Mouse (Mus musculus) retina, embryonic 14.5 days (tissue): ENCODE measurements around the gene Bcl9.

Experiments used
- DNase-seq: peaks from one replicate; pipeline ENCODE4 v3.0.0-alpha.2; 2015; ENCODE audit warnings: low spot score

Gene Bcl9

GRCm38 (mm10) chr3:97297553-97298432 is at the start of gene Bcl9:
Gene Bcl9, minus strand, starts transcription at chr3:97297917.
- peak; percentile 88 for DNase-seq

- no peak for DNase-seq
These were observed 41.5 kb upstream of the Bcl9 start for GRCm38 (mm10) chr3:97339193-97339576.

GRCm38 (mm10) chr3:97338522-97339192 is 40.9 kb upstream of the Bcl9 start:
- peak; percentile 99 for DNase-seq

GRCm38 (mm10) chr3:97337306-97337705 is 39.6 kb upstream of the Bcl9 start:
- no peak for DNase-seq

GRCm38 (mm10) chr3:97336331-97336730 is 38.6 kb upstream of the Bcl9 start:
- no peak for DNase-seq

- DNase-seq: no peak
These were observed 36.9 kb upstream of the Bcl9 start for GRCm38 (mm10) chr3:97334618-97335017.

- no peak for DNase-seq
These were observed 34.5 kb upstream of the Bcl9 start for GRCm38 (mm10) chr3:97332172-97332571.

- DNase-seq: no peak
These were observed 30.1 kb upstream of the Bcl9 start for GRCm38 (mm10) chr3:97327809-97328208.

- no peak for DNase-seq
These were observed 29.6 kb upstream of the Bcl9 start for GRCm38 (mm10) chr3:97327356-97327755.

- DNase-seq: peak; percentile 37
These were observed 28.1 kb upstream of the Bcl9 start for GRCm38 (mm10) chr3:97325621-97326345.

GRCm38 (mm10) chr3:97324046-97324445 is 26.3 kb upstream of the Bcl9 start:
- peak; percentile 68 for DNase-seq

- no peak for DNase-seq
These were observed 19.6 kb upstream of the Bcl9 start for GRCm38 (mm10) chr3:97317302-97317701.

- peak; percentile 58 for DNase-seq
These were observed 15.7 kb upstream of the Bcl9 start for GRCm38 (mm10) chr3:97313431-97313830.

GRCm38 (mm10) chr3:97311998-97312397 is 14.3 kb upstream of the Bcl9 start:
- DNase-seq: peak; percentile 65

GRCm38 (mm10) chr3:97309748-97310536 is 12.2 kb upstream of the Bcl9 start:
- DNase-seq: no peak

GRCm38 (mm10) chr3:97308440-97308839 is 10.7 kb upstream of the Bcl9 start:
- DNase-seq: no peak

- no peak for DNase-seq
These were observed 8.2 kb upstream of the Bcl9 start for GRCm38 (mm10) chr3:97305907-97306306.

- DNase-seq: no peak
These were observed 3.9 kb upstream of the Bcl9 start for GRCm38 (mm10) chr3:97301586-97301985.

GRCm38 (mm10) chr3:97300370-97300769 is 2.7 kb upstream of the Bcl9 start:
- DNase-seq: no peak

GRCm38 (mm10) chr3:97299885-97300284 is 2.2 kb upstream of the Bcl9 start:
- DNase-seq: no peak

GRCm38 (mm10) chr3:97298856-97299465 is 1.2 kb upstream of the Bcl9 start:
- DNase-seq: no peak
